Mouse (Mus musculus) liver (tissue): ENCODE measurements at regions not wholly inside any gene's neighbourhood (a gene's known extent, or its start where the extent isn't known, plus 50 kb on each side); places are given as distances from the start of the nearest gene placed in this dataset.
A peak's percentile ranks its signal among the peaks of the same experiment; 100 is the strongest.

Experiments
- DNase-seq: peaks from one replicate; pipeline ENCODE4 v3.0.0-alpha.2; 2020; ENCODE audit warnings: mixed read lengths

GRCm38 (mm10) chr2:80717979-80718378 lies 100.9 kb downstream of the Nup35 start:
- no peak for DNase-seq

- DNase-seq = no peak
Observed at GRCm38 (mm10) chr2:80724085-80724484, 107.0 kb downstream of the Nup35 start.

- DNase-seq = no peak
Observed at GRCm38 (mm10) chr2:80731324-80731723, 114.3 kb downstream of the Nup35 start.

GRCm38 (mm10) chr2:80746737-80747136 lies 129.7 kb downstream of the Nup35 start:
- DNase-seq = no peak

- no peak for DNase-seq
Observed at GRCm38 (mm10) chr2:80762013-80762612, 145.1 kb downstream of the Nup35 start.

GRCm38 (mm10) chr2:80771176-80771575 lies 154.1 kb downstream of the Nup35 start:
- no peak for DNase-seq

- no peak for DNase-seq
Observed at GRCm38 (mm10) chr2:80772455-80772854, 155.4 kb downstream of the Nup35 start.

- no peak for DNase-seq
Observed at GRCm38 (mm10) chr2:80786370-80786769, 169.3 kb downstream of the Nup35 start.

GRCm38 (mm10) chr2:80793345-80794147 lies 176.5 kb downstream of the Nup35 start:
- peak; percentile 4 for DNase-seq

GRCm38 (mm10) chr2:80794148-80794507 lies 177.1 kb downstream of the Nup35 start:
- DNase-seq = no peak

- no peak for DNase-seq
Observed at GRCm38 (mm10) chr2:80819268-80819667, 202.2 kb downstream of the Nup35 start.

- no peak for DNase-seq
Observed at GRCm38 (mm10) chr2:80851056-80851455, 234.0 kb downstream of the Nup35 start.

GRCm38 (mm10) chr2:80855214-80855613 lies 238.2 kb downstream of the Nup35 start:
- DNase-seq = no peak

- no peak for DNase-seq
Observed at GRCm38 (mm10) chr2:80870046-80870445, 253.0 kb downstream of the Nup35 start.

- DNase-seq = no peak
Observed at GRCm38 (mm10) chr2:80870458-80870857, 253.4 kb downstream of the Nup35 start.

GRCm38 (mm10) chr2:80871356-80871755 lies 254.3 kb downstream of the Nup35 start:
- DNase-seq = no peak

GRCm38 (mm10) chr2:80878437-80878836 lies 261.4 kb downstream of the Nup35 start:
- no peak for DNase-seq

GRCm38 (mm10) chr2:80884231-80884630 lies 267.2 kb downstream of the Nup35 start:
- DNase-seq = no peak

GRCm38 (mm10) chr2:80902050-80902449 lies 285.0 kb downstream of the Nup35 start:
- DNase-seq = no peak

- DNase-seq = no peak
Observed at GRCm38 (mm10) chr2:80913478-80913877, 296.4 kb downstream of the Nup35 start.

GRCm38 (mm10) chr2:80945521-80945920 lies 328.5 kb downstream of the Nup35 start:
- DNase-seq = no peak

- no peak for DNase-seq
Observed at GRCm38 (mm10) chr2:80966766-80967165, 349.7 kb downstream of the Nup35 start.

GRCm38 (mm10) chr2:80967260-80967659 lies 350.2 kb downstream of the Nup35 start:
- DNase-seq = no peak

- DNase-seq = peak; percentile 8
Observed at GRCm38 (mm10) chr2:80969354-80969753, 352.3 kb downstream of the Nup35 start.

- DNase-seq = no peak
Observed at GRCm38 (mm10) chr2:80973217-80973616, 356.2 kb downstream of the Nup35 start.
